Mouse (Mus musculus) heart, embryonic 11.5 days (tissue): ENCODE data around the gene Chst1. TPM values are rescaled to one million over a fixed set of nuclear protein-coding genes. Genes with fewer than 3 reads are reported as not detected.

Experiments
- microRNA-seq: library from miRNA; unstranded; fragments of <30 nt; microRNA quantifications from one replicate; pipeline ENCODE4, GENCODE M21; 2016; ENCODE audit warnings: borderline number of aligned reads
- polyA plus RNA-seq: library from polyadenylated mRNA; unstranded; fragments of >200 nt; fragmentation: Nextera tagmentation; extraction: Ambion mirVana; gene quantifications from 2 replicates; pipeline ENCODE4 v1.2.1, GENCODE M21; 2014

Gene Chst1
- polyA plus RNA-seq, 1 experiment from 2014 or later = 1.1 TPM

Small RNAs within 50 kb of the gene (microRNA-seq; reads per million reads assigned to microRNA genes)
- gene Mir7221 (not detected), gene Mir7222 (not detected)

Other genes starting within 250 kb of the Chst1 start
- gene Pex16, start 225.0 kb upstream of the Chst1 start, polyA plus RNA-seq = 12.5 and 13.6 TPM in 2 replicates
- 0.93 and 2.0 TPM in 2 replicates for gene Large2, start 224.8 kb upstream of the Chst1 start, polyA plus RNA-seq
- 0.67 and 0.89 TPM in 2 replicates for gene 1700029I15Rik, start 217.2 kb upstream of the Chst1 start, polyA plus RNA-seq
- 2.7 and 4.1 TPM in 2 replicates for gene Mapk8ip1, start 198.4 kb upstream of the Chst1 start, polyA plus RNA-seq
- gene Cry2, start 165.7 kb upstream of the Chst1 start, polyA plus RNA-seq = 15.3 and 17.7 TPM in 2 replicates
- 8.6 and 12.0 TPM in 2 replicates for gene Slc35c1, start 139.2 kb upstream of the Chst1 start, polyA plus RNA-seq